Mouse (Mus musculus) stomach, embryonic 16.5 days (tissue): ENCODE results near the gene Mrps34. TPM values are rescaled to one million over a fixed set of nuclear protein-coding genes. Genes with fewer than 3 reads are reported as not detected.

Experiments
- ATAC-seq: fragments of 200-750 bp; cut with Nextera tagmentation; 2 replicates; pipeline ENCODE4 v1.8.0; 2017; ENCODE audit warnings: moderate number of reproducible peaks, moderate TSS enrichment; ENCODE audit not compliant: insufficient read depth, low FRiP score
- H3K27ac ChIP-seq: fragments of 300-500 bp; sonication (generic); 2 replicates; pipeline ENCODE4 v1.5.1; 2014; ENCODE audit warnings: low read length
- H3K27me3 ChIP-seq: fragments of 300-500 bp; sonication (generic); 2 replicates; pipeline ENCODE4 v1.6.1; 2014; ENCODE audit warnings: low read length, control low read depth, mixed read lengths; ENCODE audit not compliant: control insufficient read depth, insufficient read depth
- H3K36me3 ChIP-seq: fragments of 300-500 bp; sonication (generic); 2 replicates; pipeline ENCODE4 v1.6.1; 2014; ENCODE audit warnings: low read length; ENCODE audit not compliant: control insufficient read depth, insufficient read depth
- H3K4me1 ChIP-seq: fragments of 300-500 bp; sonication (generic); 2 replicates; pipeline ENCODE4 v1.6.1; 2014; ENCODE audit warnings: low read length, control low read depth, mixed read lengths; ENCODE audit not compliant: control insufficient read depth, insufficient read depth
- H3K4me2 ChIP-seq: fragments of 300-500 bp; sonication (generic); 2 replicates; pipeline ENCODE4 v1.6.1; 2014; ENCODE audit warnings: low read depth, low read length, mixed read lengths
- H3K4me3 ChIP-seq: fragments of 300-500 bp; sonication (generic); replicated peaks from 2 replicates; pipeline ENCODE4 v1.5.1; 2014; ENCODE audit warnings: mild to moderate bottlenecking, low read length
- H3K9ac ChIP-seq: fragments of 300-500 bp; sonication (generic); 2 replicates; pipeline ENCODE4 v1.6.1; 2014; ENCODE audit warnings: low read length
- H3K9me3 ChIP-seq: fragments of 300-500 bp; sonication (generic); replicated peaks from 2 replicates; pipeline ENCODE4 v1.6.1; 2016; ENCODE audit warnings: low read length, control low read depth; ENCODE audit not compliant: control insufficient read depth
- WGBS: fragments of 180-500 bp; shearing (Covaris S2); extraction: QIAGEN DNeasy Blood & Tissue Kit; methylation state at CpG from one replicate; pipeline ENCODE4 v1.1.7; 2014; 5-methylcytosine and 5-hydroxymethylcytosine counted together
- polyA plus RNA-seq: library from polyadenylated mRNA; unstranded; fragments of >200 nt; fragmentation: Nextera tagmentation; extraction: Ambion mirVana; gene quantifications from 2 replicates; pipeline ENCODE4 v1.2.1, GENCODE M21; 2015

Gene Mrps34
- polyA plus RNA-seq, 1 experiment from 2014 or later: 96.2 TPM

- Histone ChIP-seq H3K9me3 (no peaks in the 10 kb centered on the region), H3K9ac (no peak overlapping the region), H3K27ac (no peak overlapping the region), H3K36me3 (peaks cover 55% of the 10 kb centered on the region), H3K4me3 (no peak overlapping the region), H3K4me1 (no peaks in the 10 kb centered on the region), H3K4me2 (no peak overlapping the region), H3K27me3 (no peaks in the 10 kb centered on the region)
- WGBS: 72% methylated on average over 9 of the region's 9 CpGs
- peak; percentile 33; the same call in 1 of the 2 replicates for ATAC-seq
These were observed 8.0 kb downstream of the Mrps34 start for GRCm38 (mm10) chr17:24902671-24903474.

GRCm38 (mm10) chr17:24903767-24904166 lies 8.9 kb downstream of the Mrps34 start:
- Histone ChIP-seq H3K27ac (no peak overlapping the region), H3K9me3 (no peaks in the 10 kb centered on the region), H3K27me3 (no peaks in the 10 kb centered on the region), H3K4me1 (no peaks in the 10 kb centered on the region), H3K36me3 (peaks cover 62% of the 10 kb centered on the region), H3K9ac (no peak overlapping the region), H3K4me3 (no peak overlapping the region), H3K4me2 (no peak overlapping the region)
- ATAC-seq: no peak
- WGBS: 86% methylated on average over 9 of the region's 9 CpGs

GRCm38 (mm10) chr17:24907591-24907990 lies 12.7 kb downstream of the Mrps34 start:
- H3K27ac ChIP-seq: no peak overlapping the region
- no peaks in the 10 kb centered on the region for H3K9me3 ChIP-seq
- WGBS: 97% methylated on average over 2 of the region's 2 CpGs
- peaks cover 52% of the 10 kb centered on the region for H3K36me3 ChIP-seq
- ATAC-seq: no peak
- H3K4me2 ChIP-seq: no peak overlapping the region
- H3K4me1 ChIP-seq: no peaks in the 10 kb centered on the region
- no peak overlapping the region for H3K9ac ChIP-seq
- H3K4me3 ChIP-seq: no peak overlapping the region
- no peaks in the 10 kb centered on the region for H3K27me3 ChIP-seq

- Histone ChIP-seq H3K4me1 (no peaks in the 10 kb centered on the region), H3K36me3 (peaks cover 52% of the 10 kb centered on the region), H3K4me2 (no peak overlapping the region), H3K27ac (no peak overlapping the region), H3K9ac (no peak overlapping the region), H3K4me3 (no peak overlapping the region), H3K27me3 (no peaks in the 10 kb centered on the region), H3K9me3 (no peaks in the 10 kb centered on the region)
- no peak for ATAC-seq
These were observed 19.1 kb downstream of the Mrps34 start for GRCm38 (mm10) chr17:24913984-24914383.

GRCm38 (mm10) chr17:24923246-24923645 lies 28.3 kb downstream of the Mrps34 start:
- no peak overlapping the region for H3K9ac ChIP-seq
- no peak overlapping the region for H3K4me3 ChIP-seq
- no peaks in the 10 kb centered on the region for H3K27me3 ChIP-seq
- H3K27ac ChIP-seq: no peak overlapping the region
- no peaks in the 10 kb centered on the region for H3K9me3 ChIP-seq
- peaks cover 28% of the 10 kb centered on the region for H3K36me3 ChIP-seq
- H3K4me1 ChIP-seq: no peaks in the 10 kb centered on the region
- no peak for ATAC-seq
- WGBS: 91% methylated on average over 1 of the region's 1 CpGs
- H3K4me2 ChIP-seq: no peak overlapping the region

GRCm38 (mm10) chr17:24929506-24929905 lies 34.6 kb downstream of the Mrps34 start:
- Histone ChIP-seq H3K27me3 (no peaks in the 10 kb centered on the region), H3K36me3 (peaks cover 6% of the 10 kb centered on the region; the same call in 1 of the 2 replicates), H3K4me3 (no peak overlapping the region), H3K4me1 (peaks cover 3% of the 10 kb centered on the region), H3K27ac (no peak overlapping the region), H3K9ac (no peak overlapping the region), H3K9me3 (no peaks in the 10 kb centered on the region), H3K4me2 (no peak overlapping the region)
- no peak for ATAC-seq
- 85% methylated on average over 1 of the region's 1 CpGs for WGBS

- no peaks in the 10 kb centered on the region for H3K9me3 ChIP-seq
- no peak overlapping the region for H3K4me2 ChIP-seq
- H3K27me3 ChIP-seq: no peaks in the 10 kb centered on the region
- no peak overlapping the region for H3K9ac ChIP-seq
- no peak overlapping the region for H3K27ac ChIP-seq
- H3K4me1 ChIP-seq: peaks cover 20% of the 10 kb centered on the region
- no peak overlapping the region for H3K4me3 ChIP-seq
- peaks cover 5% of the 10 kb centered on the region; the same call in 1 of the 2 replicates for H3K36me3 ChIP-seq
- 91% methylated on average over 4 of the region's 4 CpGs for WGBS
- no peak for ATAC-seq
These were observed 37.5 kb downstream of the Mrps34 start for GRCm38 (mm10) chr17:24932431-24932830.

- peaks cover 20% of the 10 kb centered on the region for H3K4me1 ChIP-seq
- H3K27ac ChIP-seq: no peak overlapping the region
- no peaks in the 10 kb centered on the region for H3K9me3 ChIP-seq
- ATAC-seq: no peak
- no peaks in the 10 kb centered on the region for H3K36me3 ChIP-seq
- no peaks in the 10 kb centered on the region for H3K27me3 ChIP-seq
- 61% methylated on average over 4 of the region's 4 CpGs for WGBS
- no peak overlapping the region for H3K4me2 ChIP-seq
- no peak overlapping the region for H3K4me3 ChIP-seq
- no peak overlapping the region for H3K9ac ChIP-seq
These were observed 38.2 kb downstream of the Mrps34 start for GRCm38 (mm10) chr17:24933163-24933562.

GRCm38 (mm10) chr17:24934926-24935325 lies 40.0 kb downstream of the Mrps34 start:
- 59% methylated on average over 4 of the region's 4 CpGs for WGBS
- no peaks in the 10 kb centered on the region for H3K9me3 ChIP-seq
- peaks cover 20% of the 10 kb centered on the region for H3K4me1 ChIP-seq
- H3K9ac ChIP-seq: peak overlapping the region; percentile 83; the same call in 1 of the 2 replicates
- peak overlapping the region; percentile 97 for H3K4me3 ChIP-seq
- H3K27ac ChIP-seq: no peak overlapping the region
- peak overlapping the region; percentile 86 for H3K4me2 ChIP-seq
- no peaks in the 10 kb centered on the region for H3K36me3 ChIP-seq
- no peak for ATAC-seq
- H3K27me3 ChIP-seq: no peaks in the 10 kb centered on the region
